Mouse (Mus musculus) lung, embryonic 14.5 days (tissue): Measurements from ENCODE around the gene Ifitm7. TPM values are rescaled to one million over a fixed set of nuclear protein-coding genes. Genes with fewer than 3 reads are reported as not detected.
"Not testable (repeated sequence)": the region's sequence is repeated elsewhere in the genome, so short reads cannot be mapped to it uniquely, and the experiment has no call there.

Experiments used
- ATAC-seq: fragments of 200-750 bp; cut with Nextera tagmentation; 2 replicates; pipeline ENCODE4 v1.8.0; 2017; ENCODE audit warnings: mild to moderate bottlenecking, moderate TSS enrichment, moderate library complexity; ENCODE audit not compliant: insufficient read depth
- DNase-seq: peaks from one replicate; pipeline ENCODE4 v3.0.0-alpha.2; 2015
- H3K27ac ChIP-seq: fragments of 300-500 bp; sonication (generic); 2 replicates; pipeline ENCODE4 v1.5.1; 2014; ENCODE audit warnings: low read depth, mild to moderate bottlenecking, moderate library complexity
- H3K27me3 ChIP-seq: fragments of 300-500 bp; sonication (generic); 2 replicates; pipeline ENCODE4 v1.6.1; 2014; ENCODE audit warnings: low read length, control low read depth; ENCODE audit not compliant: insufficient read depth
- H3K36me3 ChIP-seq: fragments of 300-500 bp; sonication (generic); 2 replicates; pipeline ENCODE4 v1.6.1; 2014; ENCODE audit warnings: control low read depth; ENCODE audit not compliant: insufficient read depth
- H3K4me1 ChIP-seq: fragments of 300-500 bp; sonication (generic); 2 replicates; pipeline ENCODE4 v1.6.1; 2014; ENCODE audit warnings: antibody characterized with exemption, control low read depth; ENCODE audit not compliant: insufficient read depth
- H3K4me2 ChIP-seq: fragments of 300-500 bp; sonication (generic); 2 replicates; pipeline ENCODE4 v1.6.1; 2014; ENCODE audit warnings: mild to moderate bottlenecking
- H3K4me3 ChIP-seq: fragments of 300-500 bp; sonication (generic); 2 replicates; pipeline ENCODE4 v1.5.1; 2014; ENCODE audit warnings: low read depth, low read length
- H3K9ac ChIP-seq: fragments of 300-500 bp; sonication (generic); 2 replicates; pipeline ENCODE4 v1.6.1; 2014
- H3K9me3 ChIP-seq: fragments of 300-500 bp; sonication (generic); 2 replicates; pipeline ENCODE4 v1.6.1; 2016; ENCODE audit warnings: low read depth, low read length, control low read depth
- CTCF ChIP-seq: IDR thresholded peaks from 2 replicates; pipeline ENCODE4 v1.5.1; 2016; ENCODE audit warnings: antibody characterized with exemption, low read depth
- WGBS: fragments of 180-500 bp; shearing (Covaris S2); extraction: QIAGEN DNeasy Blood & Tissue Kit; methylation state at CpG from one replicate; pipeline ENCODE4 v1.1.7; 2014; 5-methylcytosine and 5-hydroxymethylcytosine counted together
- polyA plus RNA-seq: library from polyadenylated mRNA; unstranded; fragments of >200 nt; fragmentation: Nextera tagmentation; extraction: Ambion mirVana; gene quantifications from 2 replicates; pipeline ENCODE4 v1.2.1, GENCODE M21; 2014

Ifitm7 gene
- polyA plus RNA-seq, 1 experiment from 2014 or later, result not detected

DNA sequence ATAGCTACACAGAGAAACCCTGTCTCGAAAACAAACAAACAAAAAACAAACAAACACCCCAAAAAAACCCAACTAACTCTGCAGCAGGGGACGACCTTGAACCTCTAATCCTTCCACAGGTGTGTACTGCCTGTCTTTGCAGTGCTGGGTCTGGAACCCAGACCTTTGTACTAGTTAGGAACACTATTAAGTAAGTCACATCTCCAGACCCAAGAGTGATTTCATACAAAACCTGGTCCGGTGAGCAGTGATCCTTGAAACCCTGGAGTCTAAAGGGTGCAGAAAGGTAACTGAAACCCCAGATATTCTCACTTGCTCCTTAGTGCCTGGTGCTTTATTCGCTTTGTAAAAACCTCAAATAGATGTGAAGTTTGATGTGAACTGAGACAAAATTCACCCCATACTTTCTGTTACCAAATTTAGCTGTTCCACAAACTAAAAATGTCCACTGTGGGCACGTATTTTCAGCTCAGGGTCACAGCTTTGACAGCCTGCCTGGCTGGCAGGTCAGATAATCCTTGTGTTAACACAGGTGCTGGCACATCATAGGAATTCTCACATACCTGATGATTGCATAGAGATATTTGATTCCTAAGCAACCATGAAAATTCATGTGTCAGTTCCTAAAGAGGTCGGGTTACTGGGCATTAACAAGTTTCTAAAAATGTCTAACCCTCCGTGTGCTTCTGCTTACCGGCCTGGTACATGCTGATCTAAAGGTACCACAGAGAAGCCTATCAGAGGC is 16.9 kb upstream of the Ifitm7 start:
- no peaks in the 10 kb centered on the region for H3K4me1 ChIP-seq
- no peak overlapping the region for H3K4me3 ChIP-seq
- ATAC-seq, result no peak
- TF ChIP-seq CTCF, result no peak
- no peaks in the 10 kb centered on the region for H3K27me3 ChIP-seq
- H3K27ac ChIP-seq, result no peak overlapping the region
- no peaks in the 10 kb centered on the region for H3K9me3 ChIP-seq
- WGBS, result 41% methylated on average over 8 of the region's 8 CpGs
- H3K9ac ChIP-seq, result no peak overlapping the region
- no peak for DNase-seq
- H3K36me3 ChIP-seq, result no peaks in the 10 kb centered on the region
- no peak overlapping the region for H3K4me2 ChIP-seq

DNA sequence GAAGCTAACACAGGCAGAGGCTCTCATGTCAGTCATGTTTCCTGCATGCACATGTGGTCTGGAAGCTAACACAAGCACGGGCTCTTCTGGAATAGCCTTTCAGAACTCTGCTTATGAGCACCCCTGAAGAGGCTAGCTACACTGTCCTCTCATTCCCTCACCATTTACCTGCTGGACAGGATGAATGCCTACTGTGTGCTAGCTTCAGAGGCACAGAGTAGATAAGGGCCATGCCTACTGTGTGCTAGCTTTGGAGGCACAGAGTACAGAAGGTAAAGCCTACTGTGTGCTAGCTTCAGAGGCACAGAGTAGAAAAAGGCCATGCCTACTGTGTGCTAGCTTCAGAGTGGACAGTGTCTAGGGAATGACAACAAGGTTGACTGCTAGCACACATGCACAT is 7.8 kb upstream of the Ifitm7 start:
- TF ChIP-seq CTCF, result no peak
- no peak overlapping the region for H3K9ac ChIP-seq
- no peak overlapping the region for H3K27ac ChIP-seq
- no peak overlapping the region for H3K4me2 ChIP-seq
- WGBS, result 82% methylated on average over 1 of the region's 1 CpGs
- no peaks in the 10 kb centered on the region for H3K9me3 ChIP-seq
- H3K36me3 ChIP-seq, result no peaks in the 10 kb centered on the region
- no peaks in the 10 kb centered on the region for H3K27me3 ChIP-seq
- no peaks in the 10 kb centered on the region for H3K4me1 ChIP-seq
- no peak for ATAC-seq
- H3K4me3 ChIP-seq, result no peak overlapping the region
- no peak for DNase-seq

- Histone ChIP-seq H3K9ac (no peak overlapping the region), H3K27me3 (no peaks in the 10 kb centered on the region), H3K4me2 (no peak overlapping the region), H3K4me3 (no peak overlapping the region), H3K9me3 (no peaks in the 10 kb centered on the region), H3K36me3 (no peaks in the 10 kb centered on the region), H3K4me1 (no peaks in the 10 kb centered on the region), H3K27ac (no peak overlapping the region)
- no peak for TF ChIP-seq CTCF
- DNase-seq (no peak), ATAC-seq (no peak)
- 67% methylated on average over 1 of the region's 1 CpGs for WGBS
Observed at GRCm38 (mm10) chr16:13994076-13994475, 7.4 kb upstream of the Ifitm7 start.

GRCm38 (mm10) chr16:13992518-13993248 is 6.0 kb upstream of the Ifitm7 start:
- TF ChIP-seq CTCF, result no peak
- H3K4me1 ChIP-seq, result no peaks in the 10 kb centered on the region
- no peak for ATAC-seq
- H3K9me3 ChIP-seq, result no peaks in the 10 kb centered on the region
- H3K36me3 ChIP-seq, result no peaks in the 10 kb centered on the region
- no peak overlapping the region for H3K4me3 ChIP-seq
- H3K4me2 ChIP-seq, result no peak overlapping the region
- no peak overlapping the region for H3K27ac ChIP-seq
- H3K27me3 ChIP-seq, result no peaks in the 10 kb centered on the region
- no peak overlapping the region for H3K9ac ChIP-seq
- WGBS, result 72% methylated on average over 11 of the region's 11 CpGs
- DNase-seq, result no peak

DNA sequence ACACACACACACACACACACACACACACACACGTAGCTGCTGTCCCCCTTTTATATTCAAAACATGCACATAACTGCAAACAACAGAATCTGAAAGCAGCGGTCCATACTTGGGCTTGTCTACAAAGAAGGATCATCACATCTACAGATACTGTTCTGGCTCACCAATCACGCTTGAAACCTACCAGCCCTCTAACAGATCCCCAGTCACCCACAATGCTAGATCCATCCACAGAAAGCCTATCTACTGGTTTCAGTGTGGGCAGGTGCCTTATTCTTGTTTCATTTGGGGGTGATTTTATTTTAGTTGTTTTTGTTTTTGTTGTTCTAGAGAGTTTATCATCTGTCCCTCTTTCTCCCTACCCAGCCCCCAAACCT is 503 bp downstream of the Ifitm7 start:
- Histone ChIP-seq H3K4me2 (peak overlapping the region; percentile 85), H3K36me3 (no peaks in the 10 kb centered on the region), H3K4me3 (no peak overlapping the region), H3K9ac (no peak overlapping the region), H3K9me3 (no peaks in the 10 kb centered on the region), H3K4me1 (no peaks in the 10 kb centered on the region), H3K27ac (no peak overlapping the region), H3K27me3 (no peaks in the 10 kb centered on the region)
- DNase-seq (no peak), ATAC-seq (no peak)
- TF ChIP-seq CTCF, result no peak
- WGBS, result 67% methylated on average over 3 of the region's 3 CpGs

DNA sequence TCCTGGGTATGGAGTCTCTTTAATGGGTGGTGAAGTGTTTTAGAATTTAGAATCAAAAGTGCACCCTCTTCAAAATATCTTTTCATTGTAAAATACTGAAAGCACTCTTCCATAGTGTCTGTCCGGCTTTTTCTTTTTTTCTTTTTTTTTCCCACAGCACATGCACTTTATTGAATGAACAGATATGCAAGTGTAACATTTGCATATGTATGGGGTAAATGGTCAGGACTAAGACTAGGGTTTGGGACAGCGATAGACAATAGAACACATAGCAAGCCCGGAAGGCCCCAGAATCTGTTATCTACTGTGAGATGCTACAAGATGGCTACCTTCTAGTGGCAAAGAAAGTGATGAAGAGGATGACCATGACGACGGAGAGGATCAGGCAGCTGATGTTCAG is 3.5 kb downstream of the Ifitm7 start:
- H3K36me3 ChIP-seq, result no peaks in the 10 kb centered on the region
- no peaks in the 10 kb centered on the region for H3K4me1 ChIP-seq
- no peaks in the 10 kb centered on the region for H3K9me3 ChIP-seq
- ATAC-seq (no peak), DNase-seq (no peak)
- whole genome bisulfite sequencing, result 91% methylated on average over 5 of the region's 5 CpGs
- no peak overlapping the region for H3K4me3 ChIP-seq
- no peak overlapping the region for H3K9ac ChIP-seq
- H3K27ac ChIP-seq, result no peak overlapping the region
- no peak overlapping the region for H3K4me2 ChIP-seq
- no peaks in the 10 kb centered on the region for H3K27me3 ChIP-seq
- TF ChIP-seq CTCF, result no peak

DNA sequence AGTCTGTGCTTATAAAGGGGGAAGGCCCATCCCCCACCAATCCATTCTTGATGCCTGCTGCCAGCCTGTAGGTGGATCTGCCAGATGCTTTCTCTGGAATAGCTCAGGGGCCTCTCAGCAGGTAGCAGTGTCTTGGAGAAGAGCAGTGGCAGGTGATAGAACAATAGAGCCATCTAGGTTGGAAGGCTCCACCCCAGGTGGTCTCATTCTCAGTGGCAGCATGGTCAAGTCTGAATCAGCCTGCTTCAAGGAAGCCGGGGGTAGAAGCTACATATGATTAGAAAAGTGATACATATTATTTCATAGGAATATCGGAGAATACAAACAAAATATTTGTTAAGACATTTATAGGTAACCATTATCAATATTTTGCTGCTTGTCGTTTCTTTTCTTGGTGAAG is 5.0 kb downstream of the Ifitm7 start:
- not testable (repeated sequence) for H3K9ac ChIP-seq, DNase-seq, H3K36me3 ChIP-seq, H3K4me2 ChIP-seq, H3K4me3 ChIP-seq, H3K9me3 ChIP-seq, H3K27me3 ChIP-seq, H3K4me1 ChIP-seq, ATAC-seq, H3K27ac ChIP-seq
- 81% methylated on average over 3 of the region's 3 CpGs for WGBS

GRCm38 (mm10) chr16:13977026-13977425 is 9.7 kb downstream of the Ifitm7 start:
- ATAC-seq, result not testable (repeated sequence)

DNA sequence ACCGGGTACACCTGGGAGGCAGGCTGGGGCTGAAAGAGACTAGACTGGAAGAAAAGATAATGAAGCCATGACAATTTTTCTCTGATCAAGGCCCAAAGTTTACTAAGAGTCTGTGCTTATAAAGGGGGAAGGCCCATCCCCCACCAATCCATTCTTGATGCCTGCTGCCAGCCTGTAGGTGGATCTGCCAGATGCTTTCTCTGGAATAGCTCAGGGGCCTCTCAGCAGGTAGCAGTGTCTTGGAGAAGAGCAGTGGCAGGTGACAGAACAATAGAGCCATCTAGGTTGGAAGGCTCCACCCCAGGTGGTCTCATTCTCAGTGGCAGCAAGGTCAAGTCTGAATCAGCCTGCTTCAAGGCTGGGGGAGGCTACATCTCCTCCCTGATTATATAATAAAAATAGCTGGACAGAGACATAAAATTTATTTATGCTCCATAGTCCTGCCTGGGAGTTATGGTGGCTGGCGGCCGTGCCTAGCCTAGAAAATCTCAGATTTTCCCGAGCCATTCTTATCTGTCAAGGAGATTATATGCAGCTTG is 10.3 kb downstream of the Ifitm7 start:
- WGBS, result 81% methylated on average over 4 of the region's 4 CpGs

More at GRCm38 (mm10) chr16:13977026-13977425, 9.7 kb downstream of the Ifitm7 start:
- H3K36me3 ChIP-seq, H3K9me3 ChIP-seq, H3K4me3 ChIP-seq, H3K27ac ChIP-seq, H3K4me2 ChIP-seq, H3K4me1 ChIP-seq, H3K27me3 ChIP-seq, DNase-seq, H3K9ac ChIP-seq: not testable (repeated sequence)
- WGBS, result 54% methylated on average over 1 of the region's 1 CpGs

More for the DNA sequence above, 10.3 kb downstream of the Ifitm7 start:
- H3K4me2 ChIP-seq, H3K27me3 ChIP-seq, H3K9me3 ChIP-seq, H3K4me1 ChIP-seq, DNase-seq, H3K9ac ChIP-seq, ATAC-seq, H3K36me3 ChIP-seq, H3K4me3 ChIP-seq, H3K27ac ChIP-seq: not testable (repeated sequence)
